Mouse (Mus musculus) G1E-ER4 (cell line): ENCODE data around the gene Hivep2. TPM values are rescaled to one million over a fixed set of nuclear protein-coding genes. Genes with fewer than 3 reads are reported as not detected.

ENCODE experiments used
- GATA1 ChIP-seq: IDR thresholded peaks from one replicate; pipeline ENCODE4 v1.8.0; 2012; ENCODE audit warnings: low read length, inconsistent platforms
- polyA plus RNA-seq: library from polyadenylated mRNA; stranded (reverse); fragments of >175 nt; gene quantifications from 2 replicates; pipeline ENCODE4 v1.2.3, GENCODE M21; 2012

Hivep2 gene
- polyA plus RNA-seq, 1 experiment, result not detected

DNA sequence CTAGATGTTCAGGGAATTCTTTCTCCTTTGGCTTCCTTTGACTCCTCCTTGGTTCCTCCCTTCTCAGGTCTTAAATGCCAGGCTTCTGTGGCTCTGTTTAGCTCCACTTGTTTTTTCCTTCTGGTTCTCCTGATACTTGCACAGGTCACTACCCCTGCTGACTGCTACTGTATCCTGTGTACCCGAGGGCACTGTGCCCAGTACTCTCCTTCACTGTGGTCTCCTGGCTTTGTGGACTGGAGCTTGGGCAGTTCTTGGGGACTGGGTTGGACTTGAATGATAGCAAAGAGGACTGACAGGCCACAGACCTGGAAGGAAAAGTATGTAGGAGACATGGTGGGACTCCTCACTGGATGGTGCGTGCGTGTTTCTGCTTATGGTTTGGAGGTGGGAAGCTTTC is 106.6 kb downstream of the Hivep2 start:
- no peak for TF ChIP-seq GATA1

DNA sequence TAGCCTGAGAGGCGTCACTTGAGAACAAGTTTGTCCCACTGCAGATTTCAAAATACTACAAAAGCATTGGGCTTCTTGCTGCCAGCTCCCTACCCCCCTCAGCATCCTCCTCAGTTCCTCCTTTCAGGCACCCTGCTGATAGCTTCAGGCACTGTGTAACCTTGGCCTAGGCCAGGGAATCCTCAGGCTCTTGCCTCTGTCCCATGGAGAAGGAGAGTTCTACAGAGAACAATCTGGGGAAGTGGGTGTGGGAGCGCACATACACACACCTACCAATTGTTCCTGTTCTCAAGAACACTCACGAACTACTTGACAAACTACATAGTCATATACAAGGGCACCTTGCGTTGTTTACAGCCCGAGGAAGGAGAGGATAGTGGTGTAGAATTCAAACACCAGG is 109.9 kb downstream of the Hivep2 start:
- no peak for TF ChIP-seq GATA1

GRCm38 (mm10) chr10:14076880-14077279 is 111.0 kb downstream of the Hivep2 start:
- no peak for TF ChIP-seq GATA1

DNA sequence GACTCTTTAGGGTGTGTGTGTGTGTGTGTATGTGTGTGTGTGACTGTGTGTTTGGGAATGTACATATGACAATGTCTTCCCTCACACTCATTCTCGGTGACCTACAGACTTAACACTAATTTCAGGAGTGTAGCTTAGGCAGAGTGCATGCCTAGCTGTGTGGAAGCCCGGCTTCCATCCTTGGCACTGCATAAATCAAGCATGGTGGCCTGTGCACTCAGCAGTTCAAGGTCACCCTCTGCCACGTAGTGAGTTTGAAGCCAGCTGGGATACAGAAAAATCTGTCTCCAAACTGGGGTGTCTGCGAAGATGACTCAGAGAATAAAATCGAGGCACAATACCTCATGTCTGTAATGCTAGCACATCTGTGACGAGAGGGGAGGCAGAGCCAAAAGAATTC is 115.0 kb downstream of the Hivep2 start:
- TF ChIP-seq GATA1, result no peak

DNA sequence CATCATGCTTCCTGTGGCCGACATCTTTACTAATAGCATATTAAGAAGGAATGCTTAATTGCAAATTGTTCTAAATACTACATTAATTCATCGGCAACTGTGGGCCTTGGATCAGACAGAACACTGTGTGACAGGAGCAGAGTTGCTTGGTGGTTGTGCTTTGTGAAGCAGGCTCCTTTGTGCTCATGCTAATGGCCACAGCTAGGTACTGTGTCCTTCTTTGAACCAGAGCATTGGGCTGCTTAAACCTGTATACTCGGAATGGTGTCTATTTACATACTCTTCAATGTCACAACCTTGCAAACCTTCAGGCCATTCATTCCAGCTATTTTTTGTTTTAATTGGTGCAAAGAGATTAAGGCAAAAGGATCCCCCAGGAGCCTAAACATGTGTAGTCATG is 115.9 kb downstream of the Hivep2 start:
- TF ChIP-seq GATA1, result no peak

DNA sequence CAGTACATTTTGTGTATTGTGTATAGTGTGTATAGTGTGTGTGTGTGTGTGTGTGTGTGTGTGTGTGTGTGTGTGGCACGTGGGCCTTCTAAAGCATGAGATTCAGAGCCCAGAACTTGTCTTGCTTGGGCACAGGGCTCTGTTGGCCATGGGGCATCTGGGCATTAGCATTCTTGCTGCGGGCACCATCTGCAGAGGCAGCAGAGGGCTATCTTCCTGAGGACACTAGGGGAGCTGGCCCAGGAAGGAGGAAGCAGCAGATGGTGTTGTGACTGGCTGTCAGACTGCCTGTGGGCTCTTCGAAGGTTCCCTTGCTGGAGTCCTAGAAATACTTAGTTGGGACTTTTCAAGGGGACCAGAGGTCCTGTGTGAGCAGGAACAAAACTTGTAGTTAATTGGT is 116.4 kb downstream of the Hivep2 start:
- TF ChIP-seq GATA1, result no peak

- TF ChIP-seq GATA1, result no peak
Observed at GRCm38 (mm10) chr10:14085241-14085659, 119.4 kb downstream of the Hivep2 start.

GRCm38 (mm10) chr10:14085882-14086515 is 120.1 kb downstream of the Hivep2 start:
- TF ChIP-seq GATA1, result no peak

GRCm38 (mm10) chr10:14087316-14087715 is 121.4 kb downstream of the Hivep2 start:
- no peak for TF ChIP-seq GATA1

DNA sequence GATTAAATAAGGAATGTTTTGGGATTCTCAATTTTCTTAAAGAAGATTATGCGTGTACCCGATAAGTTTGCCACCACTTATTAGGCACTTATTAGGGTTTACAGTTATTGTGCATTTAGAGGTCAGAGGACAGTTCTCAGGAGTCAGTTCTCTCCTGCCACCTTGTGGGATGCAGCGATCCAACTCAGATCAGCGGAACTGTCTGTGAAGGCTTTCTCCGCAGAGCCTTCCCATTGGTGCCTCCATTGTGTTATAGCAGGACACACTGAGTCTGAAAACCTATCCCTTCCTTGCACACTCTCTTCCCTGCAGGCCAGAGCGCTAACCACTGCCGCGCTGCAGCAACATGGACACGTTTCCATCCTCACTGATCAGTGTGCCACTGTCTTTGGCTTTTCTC is 123.6 kb downstream of the Hivep2 start:
- TF ChIP-seq GATA1, result no peak

- TF ChIP-seq GATA1, result no peak
Observed at GRCm38 (mm10) chr10:14094033-14094432, 128.2 kb downstream of the Hivep2 start.

DNA sequence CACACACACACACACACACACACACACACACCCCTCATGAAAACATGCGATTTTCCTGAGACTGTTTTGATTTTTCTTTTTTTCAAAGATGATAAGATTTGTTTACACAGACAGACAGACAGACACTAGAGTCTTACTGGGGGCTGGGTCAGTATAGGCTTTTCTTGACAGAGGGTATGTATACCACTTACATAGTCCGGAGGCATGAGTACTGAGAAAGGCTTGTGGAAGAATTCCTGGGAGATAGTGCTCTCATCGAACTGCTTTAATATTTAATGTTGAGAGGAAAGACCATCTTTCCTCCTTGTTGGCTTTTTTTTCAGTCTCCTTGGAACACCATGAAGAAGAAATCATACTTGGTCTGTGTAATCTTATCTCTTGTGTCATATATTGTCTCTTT is 130.2 kb downstream of the Hivep2 start:
- TF ChIP-seq GATA1, result no peak

DNA sequence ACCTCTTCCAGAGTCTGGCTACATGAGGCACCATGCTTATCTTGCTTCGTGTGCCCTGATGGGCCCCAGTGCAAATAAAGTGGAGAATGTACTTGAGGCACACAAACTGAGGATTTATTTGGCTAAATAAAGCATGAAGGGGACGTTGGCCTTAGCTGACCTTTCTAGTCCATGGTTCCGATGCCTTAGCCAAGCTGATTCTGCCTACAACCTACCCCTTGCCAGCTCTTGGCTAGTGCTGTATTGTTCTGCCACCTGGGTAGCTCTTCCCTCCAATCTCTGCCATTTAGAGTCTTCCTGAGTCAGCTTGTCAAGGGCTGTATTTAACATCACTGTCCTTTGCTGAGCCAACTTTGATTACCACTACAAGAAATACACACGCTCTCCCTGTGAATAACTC is 133.3 kb downstream of the Hivep2 start:
- TF ChIP-seq GATA1, result no peak

GRCm38 (mm10) chr10:14100041-14100440 is 134.2 kb downstream of the Hivep2 start:
- no peak for TF ChIP-seq GATA1

DNA sequence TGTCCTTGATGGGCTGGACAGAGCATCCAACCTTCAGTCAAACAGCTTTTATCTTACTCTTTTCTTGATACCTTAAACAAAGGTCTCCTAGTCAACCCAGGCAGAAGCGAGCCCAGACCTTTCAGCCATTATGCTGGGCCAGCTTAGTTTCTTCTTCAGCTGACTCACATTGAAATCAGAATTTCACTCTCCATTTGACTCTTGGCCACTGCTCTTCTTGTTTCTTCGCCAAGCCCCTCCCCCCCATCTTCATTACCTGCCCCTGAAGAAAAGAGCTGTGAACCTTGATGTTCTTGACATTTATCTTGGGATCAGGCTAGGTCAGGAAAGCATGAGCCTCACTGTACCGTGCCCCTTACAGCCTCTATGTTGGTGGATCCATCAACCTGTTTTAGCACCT is 135.0 kb downstream of the Hivep2 start:
- no peak for TF ChIP-seq GATA1

GRCm38 (mm10) chr10:14101966-14102365 is 136.1 kb downstream of the Hivep2 start:
- no peak for TF ChIP-seq GATA1

DNA sequence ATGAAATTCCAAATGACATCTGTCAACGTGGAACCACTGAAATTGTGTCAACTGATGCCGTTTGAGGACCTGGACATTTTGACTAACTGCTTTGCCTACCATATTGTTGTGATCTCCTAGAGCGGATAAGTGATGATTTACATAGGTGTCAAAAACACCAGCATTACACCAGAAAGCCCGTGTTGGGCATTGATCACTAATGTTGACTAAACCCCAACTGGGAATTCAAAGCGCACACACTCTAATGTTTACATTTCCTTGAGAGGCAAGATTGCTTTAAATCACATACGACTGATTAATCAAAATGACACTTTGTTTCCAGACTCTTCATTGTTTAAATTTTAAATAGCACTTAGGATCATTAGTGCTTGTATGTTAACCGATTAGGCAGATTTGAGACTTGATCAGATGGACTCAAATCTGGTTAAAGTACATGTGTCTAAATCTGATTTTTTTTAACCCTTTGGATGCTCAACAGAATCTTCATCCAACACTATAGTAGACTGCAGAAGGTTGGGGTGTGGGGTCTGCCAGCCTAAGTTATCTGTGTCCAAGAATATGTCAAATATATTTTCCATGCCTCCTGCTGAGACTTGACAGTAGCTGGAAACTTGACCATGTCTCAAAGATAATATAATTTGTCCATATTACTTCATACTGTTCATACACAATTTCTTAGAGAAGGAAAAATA is 142.3 kb downstream of the Hivep2 start:
- no peak for TF ChIP-seq GATA1
